Mouse (Mus musculus) cerebellum, adult 11-12 months (tissue): Measurements from ENCODE around the gene Fstl1.

ENCODE experiments used
- DNase-seq: peaks from one replicate; pipeline ENCODE4 v3.0.0; 2022

Gene Fstl1

DNA sequence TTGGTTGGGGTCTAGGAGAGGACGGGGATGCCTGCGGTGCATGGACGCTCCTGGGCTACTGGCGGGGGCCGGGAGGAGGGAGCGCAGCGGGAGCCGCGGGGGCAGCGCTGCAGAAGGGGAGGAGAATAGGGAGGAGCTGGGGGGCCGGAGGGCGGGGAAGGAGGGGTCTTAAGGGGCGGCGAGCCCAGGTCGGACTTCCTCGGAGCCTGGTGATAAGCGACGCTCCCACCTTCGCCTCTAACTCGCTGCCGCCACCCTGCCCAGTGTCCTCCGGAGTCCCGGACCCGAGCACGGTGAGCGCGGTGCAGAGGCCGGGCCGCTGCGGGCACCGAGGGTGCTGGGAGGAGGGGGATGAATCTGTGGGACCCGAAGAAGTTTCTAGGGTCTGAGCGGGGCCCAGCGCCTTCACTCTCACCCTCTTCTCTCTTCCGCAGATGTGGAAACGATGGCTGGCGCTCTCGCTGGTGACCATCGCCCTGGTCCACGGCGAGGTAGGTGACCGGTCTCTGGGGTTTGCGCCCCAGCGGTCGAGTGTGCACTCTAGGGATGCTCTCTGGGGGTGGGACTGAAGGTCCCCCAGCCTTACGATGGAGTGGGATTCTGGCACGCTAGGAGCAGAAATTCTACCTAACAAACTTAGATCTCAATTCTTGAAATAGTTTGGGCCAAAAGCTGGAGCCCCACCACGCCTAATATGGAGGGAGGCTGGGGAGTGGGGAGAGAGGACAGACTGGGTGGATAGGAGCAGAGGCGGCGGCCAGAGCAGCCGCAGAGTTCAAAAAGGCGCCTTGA, at the start of gene Fstl1:
Gene Fstl1, plus strand, starts transcription at position 14 of the 792 bp plus-strand sequence.
- DNase-seq = peak; percentile 33

DNA sequence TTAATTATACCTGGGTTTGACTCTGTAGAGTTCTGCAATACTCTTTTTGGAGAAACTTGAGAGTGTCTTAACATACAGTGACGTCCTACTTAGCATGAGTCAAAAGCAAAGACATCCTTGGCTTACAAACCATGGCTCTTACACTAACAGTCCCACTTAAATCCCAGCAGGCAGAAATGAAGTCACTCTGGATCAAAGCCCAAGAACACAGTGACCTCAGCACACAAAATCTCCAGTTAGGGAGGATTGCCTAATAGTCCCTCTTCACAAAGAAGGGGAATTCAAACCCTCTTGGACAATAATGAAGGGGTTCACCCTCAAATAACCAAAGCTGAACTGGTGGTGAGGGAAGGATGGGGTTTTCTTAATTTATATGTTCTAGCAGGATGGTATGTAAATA, 48.0 kb upstream of the Fstl1 start:
- no peak for DNase-seq

DNA sequence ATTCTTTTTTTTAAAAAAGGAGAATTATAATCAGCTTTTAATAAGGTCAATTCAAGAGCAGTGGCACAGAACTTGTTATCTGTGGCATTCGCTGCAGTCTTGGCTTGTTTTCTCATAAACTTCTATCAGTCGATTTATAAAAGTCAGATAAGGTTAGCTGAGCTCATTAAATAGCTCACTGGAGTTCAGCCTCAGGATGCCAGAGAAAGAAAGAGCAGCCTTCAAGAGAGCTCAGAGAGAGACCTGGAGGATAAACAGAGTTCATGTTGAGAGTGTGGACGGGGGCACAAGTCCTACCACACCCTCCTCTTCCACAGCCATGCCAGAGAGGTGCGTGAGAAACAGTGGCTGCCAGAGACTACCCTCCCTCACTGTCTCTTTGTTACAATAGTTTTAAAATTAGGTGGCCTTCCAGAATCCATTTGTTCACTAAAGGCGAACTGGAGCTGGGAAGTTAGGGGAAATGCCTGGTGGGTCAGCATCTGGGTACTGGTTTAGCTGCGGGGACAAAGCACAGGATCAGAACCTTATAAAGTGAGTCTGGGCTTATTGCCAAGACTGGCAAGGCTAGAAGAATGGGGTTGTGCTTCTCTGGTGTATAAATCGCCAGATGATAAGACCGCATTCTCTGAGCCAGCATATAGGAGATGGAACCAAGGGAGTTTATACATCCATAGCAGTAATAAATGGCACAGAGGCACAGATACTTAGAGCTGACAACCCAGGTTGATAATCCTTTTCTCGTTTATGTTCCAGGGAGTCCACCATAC, 47.1 kb upstream of the Fstl1 start:
- DNase-seq = no peak

DNA sequence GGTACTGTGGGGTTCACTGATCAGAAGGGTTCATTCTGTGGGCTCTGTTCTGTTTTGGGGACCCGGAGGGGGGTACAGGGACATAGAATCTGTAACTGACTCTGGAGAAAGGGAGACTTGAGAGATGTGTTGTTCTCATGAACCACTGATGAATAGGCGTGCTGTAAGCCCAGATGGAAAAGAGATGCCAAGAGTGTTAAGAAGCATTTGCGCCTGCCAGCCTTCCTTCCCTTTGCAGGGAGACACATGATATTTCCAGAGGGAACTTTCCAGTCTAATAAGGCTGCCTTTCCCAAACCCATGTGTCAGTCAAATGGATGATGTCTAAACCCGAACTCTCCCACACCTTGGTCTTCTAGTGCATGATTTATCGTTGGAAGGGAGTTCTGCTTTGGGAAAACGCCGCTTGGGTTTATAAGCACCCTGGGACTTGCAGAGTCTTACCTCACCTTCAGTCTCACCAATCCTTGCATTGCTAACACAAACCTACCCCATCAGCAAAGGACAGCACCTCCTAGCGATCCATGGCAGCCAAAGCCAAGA, 46.3 kb upstream of the Fstl1 start:
- no peak for DNase-seq

DNA sequence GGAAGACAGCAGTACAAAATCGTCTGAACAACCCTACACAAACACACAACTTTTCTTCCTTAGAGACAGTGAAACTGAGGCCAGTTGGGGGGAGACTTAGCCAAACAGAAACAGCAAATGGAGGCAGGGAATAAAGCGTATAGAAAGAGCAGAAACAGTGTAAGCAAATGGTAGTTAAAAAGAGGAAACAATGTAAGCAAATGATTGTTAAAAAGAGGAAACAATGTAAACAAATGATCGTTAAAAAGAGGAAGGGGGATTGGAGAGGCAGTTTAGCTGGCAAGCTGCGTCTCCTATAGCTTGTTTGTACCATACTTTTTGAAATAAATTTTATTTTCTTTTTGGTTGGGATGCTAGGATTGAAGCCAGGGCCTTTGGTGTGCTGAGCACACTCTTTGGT, 45.2 kb upstream of the Fstl1 start:
- no peak for DNase-seq

DNA sequence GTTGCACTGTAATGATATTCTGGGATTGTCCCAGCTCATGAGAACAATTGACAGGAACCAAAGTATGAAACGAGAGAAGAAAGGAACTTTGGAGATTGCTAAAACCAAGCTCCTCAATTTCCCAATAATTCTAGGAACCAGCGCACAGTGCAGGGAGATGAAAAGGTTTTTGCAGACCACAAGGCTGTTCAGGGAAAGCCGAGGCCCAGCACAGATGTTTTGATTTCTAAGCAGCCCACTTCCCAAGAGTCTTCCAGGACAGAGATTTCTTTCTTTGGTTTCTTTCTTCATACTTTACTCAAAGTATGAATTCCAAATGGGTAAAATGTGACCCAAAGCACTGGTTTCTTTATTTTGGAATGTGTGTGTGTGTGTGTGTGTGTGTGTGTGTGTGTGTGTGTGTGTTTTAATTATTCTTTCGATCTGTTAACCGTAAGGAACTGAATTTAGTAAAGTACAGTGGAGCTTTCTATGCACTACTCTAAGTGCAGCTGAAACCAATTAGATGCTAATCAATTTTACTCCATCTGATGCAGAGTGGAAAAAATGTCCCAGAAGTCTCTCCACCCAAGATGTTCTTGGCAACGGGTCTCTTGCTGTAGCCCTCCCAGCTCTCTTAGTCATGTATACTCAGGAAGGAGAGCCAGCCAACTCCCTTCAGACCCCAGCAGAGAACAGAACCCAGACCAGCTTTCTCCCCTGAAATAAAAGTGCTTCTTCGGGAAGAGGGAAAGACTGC, 44.5 kb upstream of the Fstl1 start:
- no peak for DNase-seq

DNA sequence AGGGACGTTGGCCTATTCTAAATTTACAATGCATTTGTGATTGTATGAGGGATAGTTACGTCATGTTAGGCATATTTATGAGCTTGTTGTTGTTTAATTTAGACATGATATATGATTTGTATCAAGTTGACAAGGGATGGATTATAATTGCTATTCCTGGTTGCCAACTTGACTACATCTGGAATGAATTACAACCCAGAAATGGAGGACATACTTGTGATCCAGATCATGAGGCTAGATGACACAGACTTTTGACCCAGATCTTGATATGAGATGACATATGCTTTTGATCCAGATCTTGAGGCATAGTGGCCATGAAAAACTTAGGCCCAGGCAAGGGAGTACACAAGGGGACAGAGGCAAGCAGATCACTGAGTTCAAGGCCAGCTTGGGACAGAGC, 36.6 kb upstream of the Fstl1 start:
- no peak for DNase-seq

DNA sequence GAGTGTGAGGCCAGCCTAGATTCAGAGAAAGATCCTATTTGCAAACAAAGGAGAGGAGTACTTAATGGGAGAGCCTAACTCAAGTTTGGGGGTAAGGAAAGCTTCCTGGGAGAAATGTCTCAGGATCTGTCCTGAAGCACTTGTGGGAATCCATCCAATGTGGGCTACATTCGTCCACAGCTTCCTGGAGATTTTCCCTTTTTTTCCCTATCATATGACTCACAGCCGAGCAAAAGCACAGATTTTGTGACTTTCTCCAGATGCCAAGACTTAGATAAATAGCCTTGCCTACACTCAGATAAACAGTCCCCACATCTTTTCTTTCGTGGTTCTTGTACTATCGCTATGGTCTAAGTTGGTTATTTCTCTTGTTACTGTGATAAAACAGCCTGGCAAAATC, 34.4 kb upstream of the Fstl1 start:
- DNase-seq = no peak

DNA sequence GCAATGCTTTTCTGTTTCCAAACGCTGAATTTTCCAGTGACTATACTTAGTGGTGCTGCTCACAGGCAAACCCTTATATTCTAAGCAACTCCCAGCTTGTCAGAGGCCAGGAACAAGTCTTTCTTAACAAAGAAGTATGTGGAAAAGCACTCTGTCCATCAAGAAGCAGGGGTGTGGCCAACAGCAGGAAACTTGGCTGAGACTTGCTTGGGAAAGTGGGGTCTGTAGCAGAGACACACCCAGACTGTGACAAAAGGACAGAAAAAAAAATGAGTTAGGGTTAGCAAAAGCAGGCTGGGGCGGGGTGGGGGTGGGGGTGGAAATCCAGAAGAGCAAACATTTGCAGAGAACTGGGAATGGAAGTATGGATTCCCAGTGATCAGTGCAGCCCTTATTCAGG, 23.8 kb upstream of the Fstl1 start:
- DNase-seq = no peak

DNA sequence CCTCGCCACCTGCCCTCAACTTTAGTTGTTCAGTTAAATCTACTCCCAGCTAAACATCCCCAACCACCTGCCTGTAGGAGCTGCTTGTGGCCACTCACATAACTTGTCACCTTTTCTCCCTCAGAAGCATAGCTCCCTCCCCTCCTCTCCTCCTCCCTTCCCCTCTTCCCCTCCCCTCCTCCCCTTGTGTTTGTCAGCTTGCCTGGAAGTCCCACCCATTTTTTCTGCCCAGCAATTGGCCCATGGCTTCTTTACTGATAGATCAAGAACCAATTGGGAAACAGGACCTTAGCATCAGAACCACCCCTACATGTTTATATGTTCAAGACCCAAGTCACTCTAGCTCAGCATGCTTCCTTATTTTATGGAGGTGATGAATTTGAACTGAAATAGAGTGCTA, 22.9 kb upstream of the Fstl1 start:
- no peak for DNase-seq

DNA sequence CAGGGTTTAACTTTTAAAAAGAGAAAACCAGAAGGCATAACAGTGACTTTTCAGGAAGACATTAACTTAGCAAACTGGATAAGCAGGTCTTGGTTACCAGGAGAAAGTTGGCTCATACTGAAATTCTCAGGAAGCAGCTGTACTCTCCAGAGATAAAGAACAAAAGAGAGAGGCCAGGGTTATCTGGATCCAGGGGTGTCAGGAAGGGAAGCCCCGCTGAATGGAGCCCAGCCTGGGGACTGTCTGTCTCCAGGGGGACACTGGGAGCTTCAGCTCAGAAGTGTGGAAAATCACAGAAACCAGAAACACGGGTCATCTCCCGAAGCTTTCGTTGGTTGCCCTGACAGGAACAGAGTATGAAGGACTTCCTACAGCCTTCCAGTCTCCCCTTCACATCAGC, 22.2 kb upstream of the Fstl1 start:
- no peak for DNase-seq

DNA sequence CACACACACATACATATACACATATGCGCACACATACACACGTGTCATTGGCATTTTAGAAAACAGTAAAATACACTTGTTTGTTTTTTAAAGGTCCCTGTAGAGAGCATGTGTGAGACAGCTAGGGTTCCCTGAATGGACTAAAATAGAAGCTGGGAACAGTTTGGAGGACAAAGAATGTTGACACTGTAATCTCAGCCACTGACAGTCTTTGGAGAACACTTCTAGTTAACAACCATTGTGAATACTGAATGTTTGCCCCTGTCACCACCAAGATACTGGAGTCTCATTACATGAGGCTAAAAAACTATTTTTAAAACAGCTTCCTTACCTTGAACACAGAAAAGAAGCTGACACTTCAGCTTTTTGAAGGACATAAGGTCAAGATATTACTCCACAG, 19.4 kb upstream of the Fstl1 start:
- no peak for DNase-seq

DNA sequence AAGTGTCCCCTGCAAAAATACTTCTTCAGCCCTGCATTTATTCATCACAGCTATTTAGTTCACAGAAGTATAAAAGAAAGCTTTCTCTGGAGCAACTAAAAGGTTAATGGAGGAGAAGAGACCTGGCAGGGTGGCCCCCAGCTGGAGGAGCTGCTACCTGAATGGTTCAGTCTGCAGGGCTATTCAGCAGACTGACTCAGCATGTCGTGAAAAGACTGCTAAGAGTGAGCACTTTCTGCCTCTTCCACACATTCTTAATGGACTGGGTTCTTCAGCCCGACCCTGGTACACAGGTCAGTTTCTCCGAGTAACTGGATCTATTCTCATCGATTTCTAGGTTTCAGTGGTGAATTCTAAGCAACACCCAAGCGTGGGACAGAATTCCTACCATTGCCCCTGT, 12.9 kb upstream of the Fstl1 start:
- no peak for DNase-seq

DNA sequence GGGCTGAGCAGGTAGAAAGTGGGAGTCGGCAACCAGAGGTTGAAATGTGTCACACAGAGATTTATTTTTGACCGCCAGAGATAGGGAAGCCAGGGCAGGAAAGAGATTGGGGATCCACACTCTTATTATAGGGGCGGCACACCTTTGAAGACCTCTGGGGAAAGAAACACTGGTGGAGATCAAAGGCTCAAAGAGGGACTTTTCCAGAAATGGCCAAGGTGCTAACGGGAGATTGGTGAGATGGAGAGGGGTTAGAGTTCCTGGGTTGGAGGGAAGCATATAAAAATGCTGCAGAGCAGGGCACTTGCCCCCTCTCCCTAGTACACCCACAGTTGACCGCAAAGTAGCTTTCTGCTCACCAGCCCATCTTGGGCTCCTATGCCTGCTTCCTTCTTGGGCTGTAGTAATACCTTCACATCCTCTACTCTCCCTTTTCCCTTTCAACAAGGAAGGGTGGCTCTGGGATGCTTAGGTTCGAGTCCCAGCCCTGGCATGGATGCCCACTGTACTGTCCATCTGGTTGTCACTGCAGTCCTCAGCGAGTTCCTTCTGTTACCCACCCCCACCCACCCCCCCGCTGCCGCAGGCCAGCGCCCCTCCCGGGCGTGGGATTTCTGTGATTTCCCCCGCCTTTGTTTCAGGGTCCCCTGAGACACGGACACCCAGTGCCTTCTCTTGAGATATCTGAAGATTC, 360 bp upstream of the Fstl1 start:
- DNase-seq = no peak

DNA sequence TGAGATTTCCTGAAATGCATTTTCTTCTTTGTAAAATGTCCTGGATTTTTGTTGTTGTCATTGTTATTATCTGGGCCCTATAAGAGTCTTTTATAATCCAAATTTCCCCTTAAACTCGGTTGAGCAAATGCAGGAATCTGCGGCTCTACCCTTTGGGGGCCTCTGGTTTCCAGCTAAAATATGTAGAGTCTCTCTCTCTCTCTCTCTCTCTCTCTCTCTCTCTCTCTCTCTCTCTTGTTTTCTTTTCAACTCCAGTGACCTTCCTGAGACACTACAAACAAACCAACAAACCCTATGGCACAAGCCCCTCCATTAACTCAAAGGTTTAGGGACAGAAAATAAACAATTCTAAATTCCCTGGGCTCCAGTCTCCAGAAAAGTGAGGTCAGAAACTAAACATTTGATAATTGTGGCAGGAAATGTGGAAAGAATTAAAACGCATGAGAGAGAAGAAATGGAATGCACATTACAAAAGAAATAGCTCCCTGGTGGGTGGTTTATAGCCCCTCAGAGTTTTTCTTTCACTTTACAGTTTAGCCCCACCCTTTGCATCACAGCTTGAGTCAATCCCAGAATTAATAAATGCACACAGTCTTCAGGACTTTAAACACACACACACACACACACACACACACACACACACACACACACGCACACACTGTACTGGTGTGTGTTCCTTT, 1.3 kb downstream of the Fstl1 start:
- DNase-seq = no peak

DNA sequence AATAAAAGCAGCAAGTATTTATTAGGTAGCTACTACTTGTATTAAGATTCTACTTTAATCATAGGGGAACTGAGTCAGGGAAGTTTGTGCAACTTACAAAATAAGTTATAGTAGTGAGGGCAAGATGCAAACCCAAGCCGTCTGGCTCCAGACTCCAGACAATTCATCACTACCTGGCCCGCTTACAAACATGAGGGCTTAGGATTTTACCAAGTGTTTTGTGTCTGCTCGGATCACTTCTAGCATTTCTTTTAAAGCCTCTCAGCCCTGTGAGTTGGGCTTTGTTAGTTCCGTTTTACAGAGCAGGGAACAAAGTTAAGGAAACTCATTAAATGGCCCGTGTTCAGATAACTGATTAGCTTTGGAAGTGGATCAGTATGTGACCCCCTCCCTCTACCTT, 1.9 kb downstream of the Fstl1 start:
- no peak for DNase-seq

DNA sequence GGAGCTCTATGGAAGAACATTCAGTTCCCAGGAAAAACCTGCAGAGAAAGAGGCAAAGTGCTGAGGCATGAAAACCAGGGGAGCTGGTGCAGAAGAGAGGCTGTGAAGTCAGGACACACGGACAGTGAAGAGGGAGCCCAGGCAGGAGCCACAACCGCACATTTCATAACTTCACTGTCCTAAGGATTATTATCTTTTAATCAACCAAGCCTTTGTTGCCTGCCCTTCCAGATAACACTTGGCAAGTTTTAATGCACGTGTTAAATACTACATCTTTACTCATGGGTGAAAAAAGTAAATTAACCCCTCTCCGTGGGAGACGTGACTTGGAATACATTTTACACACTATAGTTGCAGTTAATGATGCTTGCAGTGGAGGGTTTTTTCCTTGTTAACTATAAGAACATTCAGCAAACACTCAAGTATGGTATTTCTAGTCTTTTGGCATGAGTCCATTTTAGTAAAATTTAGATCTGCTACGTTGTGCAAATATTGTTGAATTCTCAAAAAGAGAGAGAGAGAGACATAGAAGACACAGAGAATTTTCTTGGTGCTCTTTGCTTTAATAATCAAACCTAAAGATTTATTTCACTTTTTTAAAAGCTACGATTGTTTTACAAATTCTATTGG, 3.1 kb downstream of the Fstl1 start:
- DNase-seq = no peak

DNA sequence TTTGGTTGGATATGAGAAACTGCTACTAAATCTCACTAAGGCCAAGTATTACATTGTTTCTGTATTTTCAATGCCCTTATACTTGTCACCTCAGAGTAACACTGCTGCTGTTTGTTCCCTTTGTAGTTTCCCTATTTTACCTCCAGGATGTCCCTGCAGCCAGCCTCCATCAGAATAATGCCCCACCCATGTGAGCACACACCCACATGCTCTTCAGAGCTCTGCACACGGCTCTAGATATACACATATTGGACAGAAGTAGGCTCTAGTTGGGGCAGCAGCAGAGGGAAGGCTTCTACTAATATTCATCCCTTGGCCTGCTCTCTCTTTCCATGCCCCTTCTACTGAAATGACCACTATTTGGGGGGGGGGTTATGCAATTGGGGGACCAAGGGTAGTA, 3.7 kb downstream of the Fstl1 start:
- DNase-seq = no peak

DNA sequence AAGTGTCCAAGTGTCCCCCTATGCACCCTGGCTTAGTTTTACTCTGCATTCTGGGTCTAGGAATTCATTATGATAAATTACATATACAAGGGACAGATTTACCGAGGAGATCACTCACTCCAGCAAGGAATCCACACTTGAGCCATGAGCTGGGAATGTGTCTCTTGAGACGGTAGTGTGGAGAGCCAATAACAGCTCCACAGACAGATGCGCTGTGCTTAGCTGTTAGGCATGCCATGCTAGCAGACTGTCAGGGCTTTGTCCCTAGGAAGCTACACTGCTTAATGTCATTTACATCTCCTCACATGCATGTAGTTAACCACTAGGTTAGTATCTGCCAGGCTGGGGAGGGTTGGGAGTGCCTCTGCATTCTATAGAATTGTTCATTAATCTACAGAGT, 4.2 kb downstream of the Fstl1 start:
- no peak for DNase-seq

DNA sequence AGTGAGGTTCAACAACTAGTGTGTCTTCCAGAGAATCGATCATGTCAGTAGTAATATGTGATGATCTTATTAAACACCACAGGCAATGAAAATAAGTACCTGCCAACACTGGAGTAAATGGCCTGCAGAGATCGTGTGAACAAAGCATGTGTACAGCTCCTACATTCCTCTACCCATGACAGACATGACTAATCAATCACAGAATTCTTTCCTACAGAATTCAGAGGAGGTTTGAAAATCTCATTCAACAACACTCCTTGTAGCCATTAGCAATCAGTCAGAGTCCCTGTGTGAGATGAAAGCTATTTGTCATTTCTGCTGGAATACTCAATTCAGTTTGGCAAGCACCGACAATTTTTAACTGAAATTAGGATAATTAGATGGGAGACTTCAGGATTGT, 7.9 kb downstream of the Fstl1 start:
- no peak for DNase-seq

DNA sequence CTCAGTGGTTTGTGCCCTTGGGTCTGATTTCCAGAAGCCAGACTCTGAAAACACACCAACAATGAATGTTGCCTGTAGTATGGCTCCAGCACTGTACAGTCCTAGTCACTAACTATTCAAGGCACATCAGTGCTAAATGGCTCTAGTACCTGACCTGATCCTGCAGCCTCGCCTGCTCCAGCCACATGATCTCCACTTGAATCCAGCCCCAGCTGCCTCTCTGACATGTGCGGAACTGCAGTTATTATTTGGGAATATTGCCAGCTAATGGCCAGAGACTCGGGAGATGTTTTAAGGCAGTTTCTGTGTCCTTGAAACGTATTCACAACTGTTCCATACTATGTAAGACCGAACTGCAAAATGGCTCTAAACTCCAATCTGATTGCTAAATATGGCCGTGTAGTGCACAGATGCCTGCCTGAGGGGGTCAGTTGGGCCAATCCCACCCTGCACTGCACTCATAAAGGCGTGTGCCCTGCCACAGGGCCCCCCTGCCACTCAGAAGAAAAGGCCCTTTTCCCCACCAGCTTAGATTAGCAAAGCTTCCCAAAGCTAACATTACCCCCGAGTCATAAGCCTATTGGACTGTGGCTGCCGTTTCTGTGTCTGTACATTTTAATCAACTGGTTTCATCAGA, 11.0 kb downstream of the Fstl1 start:
- DNase-seq = no peak
